Mouse (Mus musculus) heart, adult 2 months (tissue): ENCODE measurements around the gene Slc8a3.

Experiments used
- CTCF ChIP-seq: fragments of 200-600 bp; IDR thresholded peaks from 2 replicates; pipeline ENCODE4 v1.8.1; 2022; ENCODE audit warnings: antibody characterized with exemption, mild to moderate bottlenecking, moderate library complexity
- POLR2A ChIP-seq: fragments of 200-500 bp; IDR thresholded peaks from 2 replicates; pipeline ENCODE4 v1.6.1; 2011; ENCODE audit warnings: mild to moderate bottlenecking, low read depth, low read length, control low read depth; ENCODE audit not compliant: insufficient read depth

DNA sequence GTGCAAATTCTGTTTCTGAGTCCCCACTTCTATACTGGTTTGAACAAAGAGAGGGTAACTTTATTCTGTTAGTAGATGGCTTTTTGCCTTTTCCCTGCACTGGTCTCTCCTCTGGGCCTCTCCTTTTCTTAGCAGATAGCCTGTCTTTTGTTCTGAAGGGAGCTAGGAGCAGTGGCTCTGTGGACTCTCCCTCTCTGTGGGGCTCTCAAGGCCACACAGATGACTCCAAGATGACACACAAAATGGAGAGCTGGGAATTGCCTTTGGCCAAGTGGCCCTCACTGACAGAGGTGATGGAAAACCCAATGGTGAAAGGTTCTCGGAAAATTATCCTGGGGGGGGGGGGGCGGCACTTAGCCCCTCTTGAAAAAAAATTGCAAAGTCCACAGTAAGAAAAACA, 173.0 kb downstream of the Slc8a3 start:
- TF ChIP-seq CTCF, result no peak
- TF ChIP-seq POLR2A, result no peak
